Mouse (Mus musculus) kidney, adult 2 months (tissue): ENCODE measurements around the gene D17H6S53E. TPM values are rescaled to one million over a fixed set of nuclear protein-coding genes. Genes with fewer than 3 reads are reported as not detected.

Source experiments
- DNase-seq: peaks from one replicate; pipeline ENCODE4 v3.0.0; 2021
- H3K27ac ChIP-seq: fragments of 200-500 bp; 2 replicates; pipeline ENCODE4 v1.5.1; 2012; ENCODE audit warnings: low read depth, low read length, control low read depth, inconsistent platforms; ENCODE audit not compliant: insufficient read depth
- H3K27me3 ChIP-seq: fragments of 200-500 bp; replicated peaks from 2 replicates; pipeline ENCODE4 v1.6.1; 2012; ENCODE audit warnings: mild to moderate bottlenecking, moderate library complexity, low read length, inconsistent platforms; ENCODE audit not compliant: control insufficient read depth, insufficient read depth
- H3K36me3 ChIP-seq: fragments of 200-500 bp; 2 replicates; pipeline ENCODE4 v1.6.1; 2012; ENCODE audit warnings: mild to moderate bottlenecking, moderate library complexity, low read length, inconsistent platforms; ENCODE audit not compliant: control insufficient read depth, insufficient read depth
- H3K4me1 ChIP-seq: fragments of 200-500 bp; 2 replicates; pipeline ENCODE4 v1.6.1; 2011; ENCODE audit warnings: low read length; ENCODE audit not compliant: control insufficient read depth, insufficient read depth
- H3K4me3 ChIP-seq: fragments of 200-500 bp; 2 replicates; pipeline ENCODE4 v1.5.1; 2011; ENCODE audit warnings: mild to moderate bottlenecking, low read depth, low read length, control low read depth; ENCODE audit not compliant: insufficient read depth
- CTCF ChIP-seq: fragments of 200-500 bp; conservative IDR thresholded peaks from 2 replicates; pipeline ENCODE4 v1.5.1; 2011; ENCODE audit warnings: low read depth, mild to moderate bottlenecking, control low read depth, low read length, moderate library complexity, mixed read lengths; ENCODE audit not compliant: insufficient read depth, insufficient read length
- POLR2A ChIP-seq: fragments of 200-500 bp; IDR thresholded peaks from one replicate; pipeline ENCODE4 v1.6.1; 2011; ENCODE audit warnings: low read depth, low read length, control low read depth
- WGBS: fragments of 180-500 bp; shearing (Covaris S2); methylation state at CpG from one replicate; pipeline ENCODE4 v1.1.7; 2018; 5-methylcytosine and 5-hydroxymethylcytosine counted together
- polyA plus RNA-seq: library from polyadenylated mRNA; depleted of rRNA; stranded (reverse); fragments of >200 nt; gene quantifications from 2 replicates; pipeline ENCODE4 v1.2.3, GENCODE M21; 2012

The D17H6S53E gene
- polyA plus RNA-seq, 1 experiment: 10.7 TPM

GRCm38 (mm10) chr17:35133517-35133916 is 7.3 kb downstream of the D17H6S53E start:
- no peak for DNase-seq
- H3K36me3 ChIP-seq: no peaks in the 10 kb centered on the region
- no peak overlapping the region for H3K4me3 ChIP-seq
- peaks cover 5% of the 10 kb centered on the region; the same call in 1 of the 2 replicates for H3K4me1 ChIP-seq
- no peaks in the 10 kb centered on the region for H3K27me3 ChIP-seq
- WGBS: 93% methylated on average over 7 of the region's 7 CpGs
- no peak for TF ChIP-seq CTCF
- TF ChIP-seq POLR2A: no peak
- no peak overlapping the region for H3K27ac ChIP-seq

- DNase-seq: peak; percentile 96
- H3K36me3 ChIP-seq: no peaks in the 10 kb centered on the region; the same call in 1 of the 2 replicates
- H3K27ac ChIP-seq: peak within 1 kb of the TSS; percentile 100
- peaks cover 5% of the 10 kb centered on the region; the same call in 1 of the 2 replicates for H3K4me1 ChIP-seq
- H3K27me3 ChIP-seq: no peaks in the 10 kb centered on the region
- H3K4me3 ChIP-seq: peak within 1 kb of the TSS; percentile 95
- under 1% methylated on average over 66 of the region's 66 CpGs for WGBS
- peak; percentile 16 for TF ChIP-seq POLR2A
- no peak for TF ChIP-seq CTCF
Observed at GRCm38 (mm10) chr17:35134801-35135590, 8.8 kb downstream of the D17H6S53E start, which contains the start of gene Bag6. TSS of gene Bag6 (plus strand) at chr17:35135178.

GRCm38 (mm10) chr17:35135591-35136320 is 9.6 kb downstream of the D17H6S53E start:
- Histone ChIP-seq H3K27me3 (no peaks in the 10 kb centered on the region), H3K4me1 (peaks cover 5% of the 10 kb centered on the region; the same call in 1 of the 2 replicates), H3K27ac (peak overlapping the region; percentile 100), H3K4me3 (peak overlapping the region; percentile 95), H3K36me3 (no peaks in the 10 kb centered on the region; the same call in 1 of the 2 replicates)
- TF ChIP-seq POLR2A (no peak), CTCF (no peak)
- WGBS: under 1% methylated on average over 43 of the region's 43 CpGs
- no peak for DNase-seq

GRCm38 (mm10) chr17:35139269-35139668 is 13.1 kb downstream of the D17H6S53E start:
- Histone ChIP-seq H3K36me3 (peaks cover 15% of the 10 kb centered on the region), H3K27ac (no peak overlapping the region), H3K4me1 (peaks cover 5% of the 10 kb centered on the region; the same call in 1 of the 2 replicates), H3K4me3 (no peak overlapping the region), H3K27me3 (no peaks in the 10 kb centered on the region)
- TF ChIP-seq POLR2A: no peak
- TF ChIP-seq CTCF: no peak
- no peak for DNase-seq
- WGBS: 92% methylated on average over 3 of the region's 3 CpGs

- Histone ChIP-seq H3K27ac (no peak overlapping the region), H3K36me3 (peaks cover 17% of the 10 kb centered on the region), H3K4me1 (peaks cover 5% of the 10 kb centered on the region; the same call in 1 of the 2 replicates), H3K4me3 (no peak overlapping the region), H3K27me3 (no peaks in the 10 kb centered on the region)
- TF ChIP-seq POLR2A (no peak), CTCF (no peak)
- no peak for DNase-seq
- 72% methylated on average over 16 of the region's 16 CpGs for WGBS
Observed at GRCm38 (mm10) chr17:35140490-35140996, 14.4 kb downstream of the D17H6S53E start.

GRCm38 (mm10) chr17:35141971-35142370 is 15.8 kb downstream of the D17H6S53E start:
- Histone ChIP-seq H3K36me3 (peaks cover 19% of the 10 kb centered on the region), H3K27me3 (no peaks in the 10 kb centered on the region), H3K27ac (no peak overlapping the region), H3K4me1 (no peaks in the 10 kb centered on the region), H3K4me3 (no peak overlapping the region)
- WGBS: 91% methylated on average over 6 of the region's 6 CpGs
- no peak for DNase-seq
- TF ChIP-seq POLR2A (no peak), CTCF (no peak)

- H3K36me3 ChIP-seq: peaks cover 26% of the 10 kb centered on the region
- DNase-seq: no peak
- WGBS: 74% methylated on average over 5 of the region's 5 CpGs
- no peak overlapping the region for H3K27ac ChIP-seq
- H3K4me1 ChIP-seq: no peaks in the 10 kb centered on the region
- H3K4me3 ChIP-seq: no peak overlapping the region
- TF ChIP-seq CTCF: no peak
- TF ChIP-seq POLR2A: no peak
- H3K27me3 ChIP-seq: no peaks in the 10 kb centered on the region
Observed at GRCm38 (mm10) chr17:35146139-35146538, 20.0 kb downstream of the D17H6S53E start.
